Mouse (Mus musculus): ENCODE data around the gene Nfix. TPM values are rescaled to one million over a fixed set of nuclear protein-coding genes. Genes with fewer than 3 reads are reported as not detected.
"Not testable (repeated sequence)": the region's sequence is repeated elsewhere in the genome, so short reads cannot be mapped to it uniquely, and the experiment has no call there.

Nfix gene
- polyA plus RNA-seq, 1 experiment from 2014 or later: 18.4 TPM

- H3K4me1 ChIP-seq; H3K27me3 ChIP-seq; H3K9ac ChIP-seq; H3K4me3 ChIP-seq; H3K9me3 ChIP-seq; ATAC-seq (ENCODE audit: insufficient number of reproducible peaks, insufficient read depth, low FRiP score, low TSS enrichment); H3K27ac ChIP-seq; H3K36me3 ChIP-seq; H3K4me2 ChIP-seq (replicated peaks): not testable (repeated sequence)
- 89% methylated on average over 2 of the region's 2 CpGs for WGBS
Measured at GRCm38 (mm10) chr8:84826518-84826917, 26.4 kb upstream of the Nfix start.

- 0 out of 2 replicates have a peak, but pooled peaks cover 3% of the 10 kb centered on the region for H3K4me1 ChIP-seq
- no peak for ATAC-seq (ENCODE audit: insufficient number of reproducible peaks, insufficient read depth, low FRiP score, low TSS enrichment)
- 61% methylated on average over 4 of the region's 4 CpGs for WGBS
Measured at GRCm38 (mm10) chr8:84825636-84826035, 25.5 kb upstream of the Nfix start.

GRCm38 (mm10) chr8:84823653-84824052, 23.5 kb upstream of the Nfix start:
- Histone ChIP-seq H3K4me1 (0 out of 2 replicates have a peak, but pooled peaks cover 3% of the 10 kb centered on the region), H3K27ac (no peak overlapping the region), H3K4me3 (no peak overlapping the region), H3K9me3 (no peaks in the 10 kb centered on the region), H3K36me3 (no peaks in the 10 kb centered on the region), H3K27me3 (peaks cover 6% of the 10 kb centered on the region; the same call in 1 of the 2 replicates), H3K4me2 (replicated peaks) (peak overlapping the region; percentile 48), H3K9ac (0 out of 2 replicates have a peak overlapping the region, but pooled peaks have one; percentile 31)
- ATAC-seq (ENCODE audit: insufficient number of reproducible peaks, insufficient read depth, low FRiP score, low TSS enrichment): no peak
- 1% methylated on average over 18 of the region's 18 CpGs for WGBS

More at GRCm38 (mm10) chr8:84825636-84826035, 25.5 kb upstream of the Nfix start:
- H3K4me2 ChIP-seq (replicated peaks): no peak overlapping the region
- no peak overlapping the region for H3K9ac ChIP-seq
- H3K4me3 ChIP-seq: no peak overlapping the region
- H3K27ac ChIP-seq: no peak overlapping the region
- peaks cover 6% of the 10 kb centered on the region; the same call in 1 of the 2 replicates for H3K27me3 ChIP-seq
- no peaks in the 10 kb centered on the region for H3K9me3 ChIP-seq
- no peaks in the 10 kb centered on the region for H3K36me3 ChIP-seq

GRCm38 (mm10) chr8:84822723-84823122, 22.6 kb upstream of the Nfix start, which contains the start of gene Dand5:
Dand5 (minus strand) TSS chr8:84822823.
- Histone ChIP-seq H3K4me1 (0 out of 2 replicates have a peak, but pooled peaks cover 3% of the 10 kb centered on the region), H3K36me3 (no peaks in the 10 kb centered on the region), H3K9ac (0 out of 2 replicates have a peak within 1 kb of the TSS, but pooled peaks have one; percentile 31), H3K4me2 (replicated peaks) (peak within 1 kb of the TSS; percentile 48), H3K4me3 (no peak within 1 kb of the TSS), H3K27me3 (peaks cover 6% of the 10 kb centered on the region; the same call in 1 of the 2 replicates), H3K27ac (no peak within 1 kb of the TSS), H3K9me3 (no peaks in the 10 kb centered on the region)
- 28% methylated on average over 3 of the region's 3 CpGs for WGBS
- ATAC-seq (ENCODE audit: insufficient number of reproducible peaks, insufficient read depth, low FRiP score, low TSS enrichment): 0 out of 2 replicates have a peak, but pooled peaks have one; percentile 39

- ATAC-seq (ENCODE audit: insufficient number of reproducible peaks, insufficient read depth, low FRiP score, low TSS enrichment): no peak
Measured at GRCm38 (mm10) chr8:84816117-84816516, 16.0 kb upstream of the Nfix start.

GRCm38 (mm10) chr8:84815547-84815946, 15.4 kb upstream of the Nfix start:
- Histone ChIP-seq H3K4me2 (replicated peaks) (no peak overlapping the region), H3K27ac (no peak overlapping the region), H3K9ac (no peak overlapping the region), H3K9me3 (no peaks in the 10 kb centered on the region), H3K4me3 (no peak overlapping the region), H3K27me3 (peaks cover 35% of the 10 kb centered on the region), H3K4me1 (peaks cover 15% of the 10 kb centered on the region), H3K36me3 (no peaks in the 10 kb centered on the region)
- WGBS: 7% methylated on average over 9 of the region's 9 CpGs
- peak; percentile 47; the same call in 1 of the 2 replicates for ATAC-seq (ENCODE audit: insufficient number of reproducible peaks, insufficient read depth, low FRiP score, low TSS enrichment)

More at GRCm38 (mm10) chr8:84816117-84816516, 16.0 kb upstream of the Nfix start:
- no peak overlapping the region for H3K9ac ChIP-seq
- whole genome bisulfite sequencing: 76% methylated on average over 17 of the region's 17 CpGs
- H3K4me2 ChIP-seq (replicated peaks): no peak overlapping the region
- H3K27me3 ChIP-seq: peaks cover 32% of the 10 kb centered on the region
- no peaks in the 10 kb centered on the region for H3K36me3 ChIP-seq
- no peak overlapping the region for H3K4me3 ChIP-seq
- no peaks in the 10 kb centered on the region for H3K9me3 ChIP-seq
- peaks cover 9% of the 10 kb centered on the region for H3K4me1 ChIP-seq
- no peak overlapping the region for H3K27ac ChIP-seq

GRCm38 (mm10) chr8:84814555-84815441, 14.7 kb upstream of the Nfix start:
- Histone ChIP-seq H3K36me3 (no peaks in the 10 kb centered on the region), H3K9me3 (no peaks in the 10 kb centered on the region), H3K4me2 (replicated peaks) (no peak overlapping the region), H3K27me3 (peaks cover 36% of the 10 kb centered on the region), H3K27ac (no peak overlapping the region), H3K4me3 (no peak overlapping the region), H3K9ac (no peak overlapping the region), H3K4me1 (peaks cover 16% of the 10 kb centered on the region)
- ATAC-seq (ENCODE audit: insufficient number of reproducible peaks, insufficient read depth, low FRiP score, low TSS enrichment): no peak
- WGBS: 47% methylated on average over 19 of the region's 19 CpGs

GRCm38 (mm10) chr8:84814240-84814554, 14.1 kb upstream of the Nfix start:
- H3K4me2 ChIP-seq (replicated peaks): no peak overlapping the region
- H3K9me3 ChIP-seq: no peaks in the 10 kb centered on the region
- no peak overlapping the region for H3K4me3 ChIP-seq
- WGBS: 87% methylated on average over 11 of the region's 11 CpGs
- no peak overlapping the region for H3K9ac ChIP-seq
- ATAC-seq (ENCODE audit: insufficient number of reproducible peaks, insufficient read depth, low FRiP score, low TSS enrichment): 0 out of 2 replicates have a peak, but pooled peaks have one; percentile 28
- H3K27ac ChIP-seq: no peak overlapping the region
- no peaks in the 10 kb centered on the region for H3K36me3 ChIP-seq
- peaks cover 16% of the 10 kb centered on the region for H3K4me1 ChIP-seq
- H3K27me3 ChIP-seq: peaks cover 42% of the 10 kb centered on the region

- no peak overlapping the region for H3K4me2 ChIP-seq (replicated peaks)
- no peaks in the 10 kb centered on the region for H3K36me3 ChIP-seq
- H3K9me3 ChIP-seq: no peaks in the 10 kb centered on the region
- 79% methylated on average over 3 of the region's 3 CpGs for WGBS
- H3K4me1 ChIP-seq: peaks cover 16% of the 10 kb centered on the region
- H3K27me3 ChIP-seq: peaks cover 46% of the 10 kb centered on the region
- ATAC-seq (ENCODE audit: insufficient number of reproducible peaks, insufficient read depth, low FRiP score, low TSS enrichment): no peak
- H3K27ac ChIP-seq: no peak overlapping the region
- H3K4me3 ChIP-seq: no peak overlapping the region
- H3K9ac ChIP-seq: no peak overlapping the region
Measured at GRCm38 (mm10) chr8:84813830-84814229, 13.7 kb upstream of the Nfix start.

GRCm38 (mm10) chr8:84813059-84813458, 12.9 kb upstream of the Nfix start:
- Histone ChIP-seq H3K27me3 (peaks cover 53% of the 10 kb centered on the region), H3K4me2 (replicated peaks) (no peak overlapping the region), H3K9ac (no peak overlapping the region), H3K9me3 (no peaks in the 10 kb centered on the region), H3K4me1 (peaks cover 16% of the 10 kb centered on the region), H3K27ac (no peak overlapping the region), H3K36me3 (no peaks in the 10 kb centered on the region), H3K4me3 (no peak overlapping the region)
- no peak for ATAC-seq (ENCODE audit: insufficient number of reproducible peaks, insufficient read depth, low FRiP score, low TSS enrichment)
- under 1% methylated on average over 5 of the region's 5 CpGs for WGBS

GRCm38 (mm10) chr8:84811303-84811702, 11.2 kb upstream of the Nfix start:
- peak overlapping the region; percentile 30 for H3K4me3 ChIP-seq
- no peak overlapping the region for H3K27ac ChIP-seq
- peaks cover 63% of the 10 kb centered on the region for H3K27me3 ChIP-seq
- H3K9ac ChIP-seq: 0 out of 2 replicates have a peak overlapping the region, but pooled peaks have one; percentile 7
- peaks cover 16% of the 10 kb centered on the region for H3K4me1 ChIP-seq
- peak overlapping the region; percentile 57 for H3K4me2 ChIP-seq (replicated peaks)
- WGBS: 26% methylated on average over 10 of the region's 10 CpGs
- H3K36me3 ChIP-seq: no peaks in the 10 kb centered on the region
- no peaks in the 10 kb centered on the region for H3K9me3 ChIP-seq
- ATAC-seq (ENCODE audit: insufficient number of reproducible peaks, insufficient read depth, low FRiP score, low TSS enrichment): no peak

- Histone ChIP-seq H3K4me1 (peaks cover 16% of the 10 kb centered on the region), H3K4me3 (peak overlapping the region; percentile 30), H3K27ac (no peak overlapping the region), H3K9me3 (no peaks in the 10 kb centered on the region), H3K36me3 (no peaks in the 10 kb centered on the region), H3K27me3 (peaks cover 63% of the 10 kb centered on the region), H3K4me2 (replicated peaks) (peak overlapping the region; percentile 57), H3K9ac (peak overlapping the region; percentile 7; the same call in 1 of the 2 replicates)
- peak; percentile 71; the same call in 1 of the 2 replicates for ATAC-seq (ENCODE audit: insufficient number of reproducible peaks, insufficient read depth, low FRiP score, low TSS enrichment)
- WGBS: under 1% methylated on average over 32 of the region's 32 CpGs
Measured at GRCm38 (mm10) chr8:84810896-84811295, 10.8 kb upstream of the Nfix start.
